Mouse (Mus musculus) stomach, postnatal 0 days (tissue): Measurements from ENCODE around the gene Usp9x.

Source experiments
- CTCF ChIP-seq: IDR thresholded peaks from 2 replicates; pipeline ENCODE4 v1.5.1; 2016; ENCODE audit warnings: antibody characterized with exemption, low read depth, mild to moderate bottlenecking, moderate library complexity
- EP300 ChIP-seq: optimal IDR thresholded peaks from 2 replicates; pipeline ENCODE3; 2016; ENCODE audit warnings: antibody characterized with exemption

GRCm38 (mm10) chrX:13064273-13064925, 6.9 kb upstream of the Usp9x start:
- TF ChIP-seq CTCF (no peak), EP300 (no peak)
